Mouse (Mus musculus): ENCODE results near the gene Pip5kl1. TPM values are rescaled to one million over a fixed set of nuclear protein-coding genes. Genes with fewer than 3 reads are reported as not detected.

Gene Pip5kl1
- polyA plus RNA-seq, 1 experiment from 2014 or later = 0.42 TPM

DNA sequence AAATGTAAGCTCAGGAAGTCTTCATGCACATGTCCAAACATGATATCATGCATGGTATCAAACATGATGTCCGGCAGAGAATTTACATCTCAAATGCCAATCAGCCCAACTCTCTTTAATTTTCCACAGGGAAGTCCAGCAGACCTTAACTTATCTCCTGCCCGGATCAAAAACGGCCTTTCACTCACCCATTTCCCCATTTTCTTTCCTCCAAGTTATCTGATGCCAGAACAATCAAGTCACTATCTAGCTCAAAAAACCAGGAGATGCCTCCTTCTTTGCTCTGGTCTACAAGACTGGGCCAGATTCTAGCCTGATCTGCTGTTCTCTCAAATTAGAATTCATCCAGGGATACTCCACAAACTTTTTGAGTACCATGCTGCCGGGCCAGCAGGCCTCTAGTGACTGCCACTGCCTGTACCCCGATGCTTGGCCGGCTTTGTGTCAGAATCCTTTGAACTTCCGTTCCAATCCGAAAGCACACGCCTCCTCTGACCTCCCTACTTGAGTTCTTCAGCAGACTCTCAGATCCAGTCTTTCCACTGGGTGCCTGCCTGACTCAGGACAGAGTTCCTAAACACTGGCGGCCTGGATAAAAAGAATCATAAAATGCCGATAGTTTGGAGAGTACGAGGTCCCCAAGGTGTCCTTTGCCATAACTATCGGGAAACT lies 40.4 kb upstream of the Pip5kl1 start:
- no peak for ATAC-seq (replicated peaks; ENCODE audit: low FRiP score, low read depth)
- no peak for TF ChIP-seq CTCF (IDR thresholded peaks at IDR 0.05; ENCODE audit: low read depth)
- DNase-seq (ENCODE audit: low spot score) = peak; percentile 87
- Histone ChIP-seq H3K4me1 (replicated peaks; ENCODE audit: insufficient read depth, low read length) (peaks cover 18% of the 10 kb centered on the region), H3K27me3 (ENCODE audit: insufficient read depth, low read length) (no peaks in the 10 kb centered on the region), H3K4me3 (replicated peaks; ENCODE audit: low read depth, low read length) (peak overlapping the region; percentile 33), H3K4me2 (ENCODE audit: low read length) (peak overlapping the region; percentile 86), H3K9ac (ENCODE audit: low read depth, low read length) (peak overlapping the region; percentile 44), H3K9me3 (replicated peaks; ENCODE audit: low read length) (no peaks in the 10 kb centered on the region), H3K27ac (peak overlapping the region; percentile 98), H3K36me3 (ENCODE audit: insufficient read depth, low read length) (no peaks in the 10 kb centered on the region)
- WGBS = 9% methylated on average over 13 of the region's 13 CpGs

DNA sequence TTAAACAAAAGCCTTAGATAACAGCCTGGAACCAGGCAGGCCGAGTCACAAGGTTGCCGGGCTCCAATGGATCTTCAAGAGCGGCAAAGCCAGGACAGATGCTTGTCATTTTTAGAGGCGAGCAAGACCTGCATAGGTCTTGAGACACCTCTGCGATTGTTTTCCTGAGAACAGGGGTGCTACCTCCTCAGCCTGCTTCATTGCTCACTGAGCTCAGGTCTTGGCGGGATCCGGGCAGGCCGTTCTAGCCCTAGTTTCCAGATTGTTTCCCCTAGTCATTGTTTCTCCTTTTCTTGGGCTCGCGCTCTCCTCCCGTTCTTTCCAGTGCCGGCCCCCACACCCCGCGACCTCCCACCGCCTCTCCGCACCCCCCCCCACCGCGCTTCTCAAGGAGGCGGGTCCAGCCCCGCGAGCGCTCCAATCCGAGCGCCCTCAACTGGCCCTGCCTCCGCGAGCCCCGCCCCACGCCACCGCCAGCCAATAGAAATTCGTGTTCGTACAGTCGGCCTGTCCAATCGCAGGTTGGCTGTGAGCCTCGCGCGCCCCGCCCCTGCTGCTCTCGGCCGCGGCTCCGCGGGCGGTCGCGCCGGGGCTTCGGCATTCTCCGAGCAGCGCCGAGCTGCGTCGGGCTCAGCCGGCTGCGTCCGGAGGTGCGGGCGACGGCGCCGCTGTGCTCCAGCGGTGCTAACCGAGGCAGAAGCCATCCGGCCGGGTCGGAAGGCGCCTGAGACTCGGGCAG lies 39.7 kb upstream of the Pip5kl1 start, which contains the start of gene Fam102a:
Gene Fam102a (plus strand): TSS at position 600 of the 739 bp plus-strand sequence.
- under 1% methylated on average over 67 of the region's 67 CpGs for WGBS
- Histone ChIP-seq H3K27ac (peak within 1 kb of the TSS; percentile 98), H3K4me3 (replicated peaks; ENCODE audit: low read depth, low read length) (peak within 1 kb of the TSS; percentile 80), H3K27me3 (ENCODE audit: insufficient read depth, low read length) (no peaks in the 10 kb centered on the region), H3K4me1 (replicated peaks; ENCODE audit: insufficient read depth, low read length) (peaks cover 20% of the 10 kb centered on the region), H3K4me2 (ENCODE audit: low read length) (peak within 1 kb of the TSS; percentile 86), H3K9ac (ENCODE audit: low read depth, low read length) (peak within 1 kb of the TSS; percentile 94), H3K9me3 (replicated peaks; ENCODE audit: low read length) (no peaks in the 10 kb centered on the region), H3K36me3 (ENCODE audit: insufficient read depth, low read length) (no peaks in the 10 kb centered on the region)
- TF ChIP-seq CTCF (IDR thresholded peaks at IDR 0.05; ENCODE audit: low read depth) = no peak
- ATAC-seq (replicated peaks; ENCODE audit: low FRiP score, low read depth) (peak; percentile 95), DNase-seq (ENCODE audit: low spot score) (peak; percentile 98)

DNA sequence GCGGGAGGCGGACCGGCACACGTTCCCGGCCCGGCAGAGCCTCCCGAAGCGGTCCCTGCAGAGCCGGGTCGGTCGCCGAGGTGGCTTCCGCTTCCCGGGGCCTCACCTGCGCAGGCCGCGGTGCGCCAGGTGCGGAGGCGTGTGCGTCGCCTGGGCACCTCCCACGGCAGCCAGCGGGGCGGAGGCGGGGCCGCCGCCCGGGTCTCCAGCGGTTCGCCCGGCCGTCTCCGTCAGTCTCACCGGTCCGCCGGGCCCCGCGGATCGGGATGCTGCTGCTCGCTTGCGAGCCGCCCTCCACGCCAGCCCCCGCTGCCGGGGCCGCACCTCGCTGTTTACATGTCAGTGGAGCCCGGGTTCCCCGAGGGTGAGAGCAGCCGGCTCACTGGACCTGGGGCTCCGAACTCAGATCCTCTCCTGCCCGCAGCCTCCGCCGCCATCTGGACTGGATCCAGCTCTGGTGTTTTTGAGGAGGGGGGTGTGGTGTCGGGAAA lies 39.1 kb upstream of the Pip5kl1 start:
- Histone ChIP-seq H3K9me3 (replicated peaks; ENCODE audit: low read length) (no peaks in the 10 kb centered on the region), H3K36me3 (ENCODE audit: insufficient read depth, low read length) (no peaks in the 10 kb centered on the region), H3K9ac (ENCODE audit: low read depth, low read length) (peak overlapping the region; percentile 94), H3K4me2 (ENCODE audit: low read length) (peak overlapping the region; percentile 86), H3K4me1 (replicated peaks; ENCODE audit: insufficient read depth, low read length) (peaks cover 22% of the 10 kb centered on the region), H3K4me3 (replicated peaks; ENCODE audit: low read depth, low read length) (peak overlapping the region; percentile 80), H3K27me3 (ENCODE audit: insufficient read depth, low read length) (no peaks in the 10 kb centered on the region), H3K27ac (peak overlapping the region; percentile 98)
- peak; percentile 72 for ATAC-seq (replicated peaks; ENCODE audit: low FRiP score, low read depth)
- under 1% methylated on average over 42 of the region's 56 CpGs for WGBS
- DNase-seq (ENCODE audit: low spot score) = peak; percentile 53
- no peak for TF ChIP-seq CTCF (IDR thresholded peaks at IDR 0.05; ENCODE audit: low read depth)

DNA sequence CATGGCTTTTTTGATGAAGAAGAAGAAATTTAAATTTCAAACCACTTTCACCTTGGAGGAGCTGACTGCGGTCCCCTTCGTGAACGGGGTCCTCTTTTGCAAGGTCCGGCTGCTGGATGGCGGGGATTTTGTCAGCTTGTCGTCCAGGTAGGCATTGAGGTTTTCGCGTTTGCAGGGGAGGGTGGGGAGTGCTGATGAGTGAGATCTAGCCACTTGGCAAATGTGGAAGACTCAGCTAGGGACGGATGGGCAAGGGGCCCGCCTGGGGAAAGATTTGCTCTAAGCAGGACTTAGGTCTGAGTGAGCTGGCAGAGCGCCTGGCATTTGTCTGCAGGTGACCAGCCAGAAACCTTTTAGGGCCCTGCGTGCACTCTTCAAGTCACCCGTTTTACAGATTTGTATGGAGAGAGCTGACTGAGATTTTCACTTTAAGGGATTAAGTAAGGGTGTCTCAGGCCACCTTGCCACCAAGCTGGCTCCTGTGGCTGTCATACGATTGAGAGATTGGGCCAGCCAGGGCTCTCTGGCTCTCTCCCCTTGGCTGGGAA lies 38.4 kb upstream of the Pip5kl1 start:
- 1% methylated on average over 14 of the region's 14 CpGs for WGBS
- Histone ChIP-seq H3K27me3 (ENCODE audit: insufficient read depth, low read length) (no peaks in the 10 kb centered on the region), H3K4me2 (ENCODE audit: low read length) (peak overlapping the region; percentile 86), H3K27ac (peak overlapping the region; percentile 98), H3K36me3 (ENCODE audit: insufficient read depth, low read length) (no peaks in the 10 kb centered on the region), H3K9me3 (replicated peaks; ENCODE audit: low read length) (no peaks in the 10 kb centered on the region), H3K9ac (ENCODE audit: low read depth, low read length) (peak overlapping the region; percentile 94), H3K4me3 (replicated peaks; ENCODE audit: low read depth, low read length) (peak overlapping the region; percentile 80), H3K4me1 (replicated peaks; ENCODE audit: insufficient read depth, low read length) (peaks cover 22% of the 10 kb centered on the region)
- TF ChIP-seq CTCF (IDR thresholded peaks at IDR 0.05; ENCODE audit: low read depth) = no peak
- DNase-seq (ENCODE audit: low spot score) (peak; percentile 33), ATAC-seq (replicated peaks; ENCODE audit: low FRiP score, low read depth) (no peak)

DNA sequence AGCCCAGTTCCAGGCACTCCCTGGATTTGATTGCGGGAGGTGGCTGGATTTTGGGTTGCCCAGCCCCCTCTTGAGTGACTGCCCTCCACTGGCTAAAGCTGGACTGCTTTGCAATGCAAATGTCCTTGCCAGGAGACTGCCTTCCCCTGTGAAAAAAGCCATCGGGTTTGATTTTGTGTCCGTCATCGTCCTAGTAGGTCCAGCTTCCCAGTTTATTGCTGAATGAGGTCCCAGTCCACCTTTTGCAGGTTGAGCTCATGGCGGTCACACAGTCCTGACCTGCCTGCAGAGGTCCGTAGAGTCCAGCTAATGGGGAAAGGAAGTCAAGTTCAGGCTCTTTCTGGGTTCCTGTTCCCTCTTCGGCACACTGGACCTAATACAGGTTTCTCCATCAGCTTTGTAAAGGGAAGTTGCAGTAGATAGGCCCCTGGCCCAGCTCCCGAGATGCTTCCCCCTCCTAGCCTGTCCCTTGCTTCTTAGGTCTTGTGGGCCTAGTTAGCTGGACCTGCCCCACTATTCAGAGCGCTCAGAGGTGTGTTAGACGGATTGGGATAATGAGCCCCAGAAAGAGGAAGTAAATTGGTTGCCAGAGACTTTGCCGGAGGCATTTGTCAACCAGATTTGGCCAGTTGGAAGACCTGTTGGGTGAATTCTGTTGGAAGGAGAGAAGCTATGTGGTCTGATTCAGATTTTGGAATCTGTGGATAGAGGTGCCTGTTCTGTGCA lies 37.8 kb upstream of the Pip5kl1 start:
- DNase-seq (ENCODE audit: low spot score) (peak; percentile 60), ATAC-seq (replicated peaks; ENCODE audit: low FRiP score, low read depth) (no peak)
- Histone ChIP-seq H3K4me2 (ENCODE audit: low read length) (peak overlapping the region; percentile 86), H3K27me3 (ENCODE audit: insufficient read depth, low read length) (no peaks in the 10 kb centered on the region), H3K4me3 (replicated peaks; ENCODE audit: low read depth, low read length) (peak overlapping the region; percentile 80), H3K9ac (ENCODE audit: low read depth, low read length) (peak overlapping the region; percentile 94), H3K9me3 (replicated peaks; ENCODE audit: low read length) (no peaks in the 10 kb centered on the region), H3K4me1 (replicated peaks; ENCODE audit: insufficient read depth, low read length) (peaks cover 26% of the 10 kb centered on the region), H3K36me3 (ENCODE audit: insufficient read depth, low read length) (0 out of 2 replicates have a peak, but pooled peaks cover 2% of the 10 kb centered on the region), H3K27ac (peak overlapping the region; percentile 98)
- 8% methylated on average over 11 of the region's 11 CpGs for WGBS
- peak; percentile 48 for TF ChIP-seq CTCF (IDR thresholded peaks at IDR 0.05; ENCODE audit: low read depth)

All from kidney, postnatal 0 days (tissue).